29 mouse cellular contexts compared by ENCODE assay signal in genomic region chr9:90816844-90817243, GRCm38 (mm10).
DNase-seq lines count a peak whose midpoint lies in the region; ATAC-seq and TF ChIP-seq lines count a peak whose summit lies in the region.
"Had no signal": no experiment of that assay in that cellular context is flagged by ENCODE, and none has a peak within 500 bp of the region (broad histone marks: within the 10 kb centered on the region; RNA-seq: fewer than 3 reads in every experiment).

No protein-coding gene starts in this region.

- ATAC-seq in forebrain, embryonic 14.5 days = peak; percentile 42; the same call in 1 of the 2 replicates
- ATAC-seq in forebrain, embryonic 15.5 days (replicated peaks) = no peak
- peak; percentile 62; the same call in 1 of the 2 replicates for ATAC-seq in lung, embryonic 14.5 days (ENCODE audit: insufficient read depth)
- no peak for ATAC-seq in midbrain, postnatal 0 days (ENCODE audit: low FRiP score)
- ATAC-seq: CD4-positive, CD25-positive, alpha-beta regulatory T cell, adult 4 months; forebrain, embryonic 13.5 days; midbrain, embryonic 15.5 days had no signal

- H3K4me1 ChIP-seq in forebrain, embryonic 14.5 days (ENCODE audit: control insufficient read depth, insufficient read depth, low read length) = no peaks in the 10 kb centered on the region
- H3K4me1 ChIP-seq in forebrain, embryonic 15.5 days = 0 out of 2 replicates have a peak, but pooled peaks cover 2% of the 10 kb centered on the region
- H3K4me1 ChIP-seq in lung, embryonic 14.5 days (ENCODE audit: insufficient read depth) = no peaks in the 10 kb centered on the region
- no peaks in the 10 kb centered on the region for H3K4me1 ChIP-seq in midbrain, postnatal 0 days (ENCODE audit: insufficient read depth, low read length)
- H3K4me1 ChIP-seq in midbrain, embryonic 10.5 days = no peaks in the 10 kb centered on the region
- H3K4me1 ChIP-seq: embryonic facial prominence, embryonic 15.5 days; forebrain, embryonic 13.5 days; heart, embryonic 13.5 days; hindbrain, embryonic 15.5 days; kidney, embryonic 15.5 days; limb, embryonic 13.5 days; midbrain, embryonic 15.5 days; neural tube, embryonic 12.5 days; stomach, embryonic 15.5 days had no signal

- H3K4me2 ChIP-seq in forebrain, embryonic 14.5 days (ENCODE audit: low read length) = no peak overlapping the region
- no peak overlapping the region for H3K4me2 ChIP-seq in forebrain, embryonic 15.5 days (replicated peaks)
- H3K4me2 ChIP-seq in lung, embryonic 14.5 days = no peak overlapping the region
- no peak overlapping the region for H3K4me2 ChIP-seq in midbrain, postnatal 0 days (ENCODE audit: low read depth, low read length, poor library complexity, severe bottlenecking)
- H3K4me2 ChIP-seq: embryonic facial prominence, embryonic 15.5 days; forebrain, embryonic 13.5 days; heart, embryonic 13.5 days; hindbrain, embryonic 15.5 days; kidney, embryonic 15.5 days; limb, embryonic 13.5 days; midbrain, embryonic 15.5 days; neural tube, embryonic 12.5 days; stomach, embryonic 15.5 days had no signal

- 35% methylated on average over 4 of the region's 4 CpGs for whole genome bisulfite sequencing in forebrain, embryonic 14.5 days
- WGBS in forebrain, embryonic 15.5 days = 32% methylated on average over 4 of the region's 4 CpGs
- WGBS in lung, embryonic 14.5 days = 24% methylated on average over 4 of the region's 4 CpGs
- 49% methylated on average over 4 of the region's 4 CpGs for WGBS in midbrain, postnatal 0 days
- WGBS in midbrain, embryonic 10.5 days = 69% methylated on average over 4 of the region's 4 CpGs

- intact Hi-C loops in left cerebral cortex, postnatal 25 days (cut with DNase I) = no loop called here

- no peak overlapping the region for H3K27ac ChIP-seq in forebrain, embryonic 14.5 days (ENCODE audit: low read depth, low read length)
- H3K27ac ChIP-seq in forebrain, embryonic 15.5 days (replicated peaks) = no peak overlapping the region
- no peak overlapping the region for H3K27ac ChIP-seq in lung, embryonic 14.5 days (ENCODE audit: low read depth)
- no peak overlapping the region for H3K27ac ChIP-seq in midbrain, postnatal 0 days (ENCODE audit: low read depth, low read length)
- no peak overlapping the region for H3K27ac ChIP-seq in midbrain, embryonic 10.5 days (replicated peaks)
- H3K27ac ChIP-seq: embryonic facial prominence, embryonic 15.5 days; forebrain, embryonic 13.5 days; gastrocnemius, adult 2 months; heart, adult 2 months; heart, embryonic 13.5 days; hindbrain, embryonic 15.5 days; kidney, embryonic 15.5 days; limb, embryonic 13.5 days; liver, embryonic 14.5 days; macrophage; midbrain, embryonic 15.5 days; neural tube, embryonic 12.5 days; stomach, embryonic 15.5 days had no signal

- no peaks in the 10 kb centered on the region for H3K9me3 ChIP-seq in forebrain, embryonic 14.5 days (replicated peaks; ENCODE audit: control insufficient read depth, low read length)
- no peaks in the 10 kb centered on the region for H3K9me3 ChIP-seq in forebrain, embryonic 15.5 days
- H3K9me3 ChIP-seq in lung, embryonic 14.5 days (ENCODE audit: low read depth, low read length) = no peaks in the 10 kb centered on the region
- no peaks in the 10 kb centered on the region for H3K9me3 ChIP-seq in midbrain, postnatal 0 days (ENCODE audit: low read length)
- H3K9me3 ChIP-seq in midbrain, embryonic 10.5 days (replicated peaks) = peaks cover 6% of the 10 kb centered on the region; the same call in 1 of the 2 replicates
- H3K9me3 ChIP-seq: embryonic facial prominence, embryonic 15.5 days; forebrain, embryonic 13.5 days; heart, embryonic 13.5 days; hindbrain, embryonic 15.5 days; kidney, embryonic 15.5 days; limb, embryonic 13.5 days; midbrain, embryonic 15.5 days; neural tube, embryonic 12.5 days; stomach, embryonic 15.5 days had no signal

- peak; percentile 70 for DNase-seq in forebrain, embryonic 14.5 days (ENCODE audit: low spot score)
- peak; percentile 84 for DNase-seq in lung, embryonic 14.5 days
- no peak for DNase-seq in lung, postnatal 4 days
- peak; percentile 56 for DNase-seq in midbrain, postnatal 0 days (ENCODE audit: low spot score)
- no peak for DNase-seq in midbrain, embryonic 10.5 days (ENCODE audit: low spot score)
- DNase-seq in lung, postnatal 25 days (ENCODE audit: low spot score) = peak; percentile 4
- no peak for DNase-seq in left cerebral cortex, postnatal 25 days (ENCODE audit: low spot score in 2 of 2)
- DNase-seq: adrenal gland, postnatal 25 days; cerebellum, adult 2 months; gastrocnemius, adult 2 months; heart, adult 2 months; heart, postnatal 10 days; kidney, adult 18-20 months; kidney, postnatal 25 days; right cerebral cortex, postnatal 14 days had no signal

- H3K27me3 ChIP-seq in forebrain, embryonic 14.5 days (replicated peaks; ENCODE audit: control insufficient read depth, insufficient read depth, low read length) = no peaks in the 10 kb centered on the region
- no peaks in the 10 kb centered on the region for H3K27me3 ChIP-seq in forebrain, embryonic 15.5 days
- H3K27me3 ChIP-seq in lung, embryonic 14.5 days (ENCODE audit: insufficient read depth, low read length) = no peaks in the 10 kb centered on the region
- no peaks in the 10 kb centered on the region for H3K27me3 ChIP-seq in midbrain, postnatal 0 days (ENCODE audit: insufficient read depth, low read length)
- no peaks in the 10 kb centered on the region for H3K27me3 ChIP-seq in midbrain, embryonic 10.5 days (ENCODE audit: low read depth, poor library complexity, severe bottlenecking)
- H3K27me3 ChIP-seq: embryonic facial prominence, embryonic 15.5 days; forebrain, embryonic 13.5 days; heart, embryonic 13.5 days; hindbrain, embryonic 15.5 days; kidney, embryonic 15.5 days; limb, embryonic 13.5 days; midbrain, embryonic 15.5 days; neural tube, embryonic 12.5 days; stomach, embryonic 15.5 days had no signal

- H3K9ac ChIP-seq in forebrain, embryonic 14.5 days (ENCODE audit: low read length) = no peak overlapping the region
- H3K9ac ChIP-seq in forebrain, embryonic 15.5 days (replicated peaks) = no peak overlapping the region
- H3K9ac ChIP-seq in lung, embryonic 14.5 days = no peak overlapping the region
- H3K9ac ChIP-seq in midbrain, postnatal 0 days (replicated peaks; ENCODE audit: low read length, poor library complexity, severe bottlenecking) = no peak overlapping the region
- H3K9ac ChIP-seq: embryonic facial prominence, embryonic 15.5 days; forebrain, embryonic 13.5 days; heart, embryonic 13.5 days; hindbrain, embryonic 15.5 days; kidney, embryonic 15.5 days; limb, embryonic 13.5 days; liver, embryonic 14.5 days; midbrain, embryonic 15.5 days; neural tube, embryonic 12.5 days; stomach, embryonic 15.5 days had no signal

- no peak overlapping the region for H3K4me3 ChIP-seq in forebrain, embryonic 14.5 days (ENCODE audit: low read depth, low read length)
- H3K4me3 ChIP-seq in forebrain, embryonic 15.5 days = no peak overlapping the region
- no peak overlapping the region for H3K4me3 ChIP-seq in lung, embryonic 14.5 days (ENCODE audit: low read depth, low read length)
- H3K4me3 ChIP-seq in midbrain, postnatal 0 days (ENCODE audit: low read depth, low read length) = no peak overlapping the region
- H3K4me3 ChIP-seq in midbrain, embryonic 10.5 days = no peak overlapping the region
- H3K4me3 ChIP-seq: embryonic facial prominence, embryonic 15.5 days; forebrain, embryonic 13.5 days; gastrocnemius, adult 2 months; heart, adult 2 months; heart, embryonic 13.5 days; hindbrain, embryonic 15.5 days; kidney, embryonic 15.5 days; limb, embryonic 13.5 days; midbrain, embryonic 15.5 days; myocyte; neural tube, embryonic 12.5 days; stomach, embryonic 15.5 days had no signal

- TF ChIP-seq CTCF in lung, embryonic 14.5 days (IDR thresholded peaks at IDR 0.05; ENCODE audit: low read depth) = no peak
- no peak for TF ChIP-seq CTCF in midbrain, postnatal 0 days (IDR thresholded peaks at IDR 0.05)

- no peaks in the 10 kb centered on the region for H3K36me3 ChIP-seq in forebrain, embryonic 14.5 days (ENCODE audit: control insufficient read depth, insufficient read depth, low read length)
- no peaks in the 10 kb centered on the region for H3K36me3 ChIP-seq in forebrain, embryonic 15.5 days
- no peaks in the 10 kb centered on the region for H3K36me3 ChIP-seq in lung, embryonic 14.5 days (ENCODE audit: insufficient read depth)
- no peaks in the 10 kb centered on the region for H3K36me3 ChIP-seq in midbrain, postnatal 0 days (ENCODE audit: insufficient read depth, low read length)
- H3K36me3 ChIP-seq in midbrain, embryonic 10.5 days = no peaks in the 10 kb centered on the region
- H3K36me3 ChIP-seq: embryonic facial prominence, embryonic 15.5 days; heart, embryonic 13.5 days; hindbrain, embryonic 15.5 days; kidney, embryonic 15.5 days; limb, embryonic 13.5 days; midbrain, embryonic 15.5 days; neural tube, embryonic 12.5 days; stomach, embryonic 15.5 days had no signal

Comparison
In these comparisons a context has a peak if more than half of its experiments do, and no peak if none do; other contexts are left out.
1. ATAC-seq: peak in forebrain, embryonic 14.5 days (single experiment) and lung, embryonic 14.5 days (single experiment); none in forebrain, embryonic 15.5 days (single experiment) and midbrain, postnatal 0 days (single experiment).
2. DNase-seq: peak in forebrain, embryonic 14.5 days (single experiment), lung, embryonic 14.5 days (single experiment), midbrain, postnatal 0 days (single experiment) and lung, postnatal 25 days (single experiment); none in lung, postnatal 4 days (0 of 2), midbrain, embryonic 10.5 days (single experiment) and left cerebral cortex, postnatal 25 days (0 of 2).